Mouse (Mus musculus) ovary, adult 10 weeks (tissue): ENCODE measurements around the gene Il23r. TPM values are rescaled to one million over a fixed set of nuclear protein-coding genes. Genes with fewer than 3 reads are reported as not detected.

Experiments used
- polyA plus RNA-seq: library from polyadenylated mRNA; stranded (reverse); fragments of 350-450 nt; fragmentation: Illumina TruSeq; extraction: RNeasy Lipid Tissue Mini Kit (QIAGEN cat#74804); gene quantifications from one replicate; pipeline ENCODE4 v1.2.3, GENCODE M21; 2014

Gene Il23r
- polyA plus RNA-seq, result 1.3 TPM

GRCm38 (mm10) chr6:67491755-67492154 lies at the start of gene Il23r:
Gene Il23r (minus strand): TSS chr6:67491855.

GRCm38 (mm10) chr6:67535777-67536054 lies 44.1 kb upstream of the Il23r start, which contains the start of gene Tacstd2:
Gene Tacstd2 (minus strand): TSS chr6:67535796.

DNA sequence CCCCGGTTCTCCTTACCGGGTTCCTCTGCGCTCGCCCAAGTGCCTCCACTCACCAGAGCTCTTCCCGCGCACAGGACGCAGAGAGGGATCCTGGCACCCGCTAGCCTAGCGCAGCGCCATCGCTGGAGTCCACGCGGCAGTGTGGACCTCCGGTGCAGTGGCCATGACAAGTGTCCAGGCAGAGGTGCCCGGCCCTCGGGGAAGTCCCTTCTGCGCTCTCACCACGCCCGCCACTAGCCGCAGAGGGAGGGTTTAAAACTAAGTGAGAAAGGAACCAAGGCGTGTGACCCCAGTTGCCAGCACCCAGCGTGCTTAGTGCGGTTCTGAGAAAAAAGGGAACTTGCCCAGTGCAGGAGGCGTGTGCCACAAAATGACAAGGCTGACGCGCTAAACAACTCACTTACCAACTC lies 115.7 kb downstream of the Il23r start, which contains the start of gene Il12rb2:
Gene Il12rb2 (minus strand): TSS at position 207 of the 410 bp plus-strand sequence.

Other genes with a start within 250 kb of the Il23r start
- gene Il12rb2, start 115.7 kb downstream of the Il23r start, polyA plus RNA-seq, result 1.8 TPM
- gene Tacstd2, start 43.9 kb upstream of the Il23r start, polyA plus RNA-seq, result 0.34 TPM